Mouse (Mus musculus) hematopoietic multipotent progenitor cell, adult 10-12 weeks (in vitro differentiated cells): ENCODE measurements around the gene Stx18. TPM values are rescaled to one million over a fixed set of nuclear protein-coding genes. Genes with fewer than 3 reads are reported as not detected.

ENCODE experiments used
- polyA plus RNA-seq: library from polyadenylated mRNA; stranded (reverse); fragments of >175 nt; gene quantifications from 2 replicates; pipeline ENCODE4 v1.2.3, GENCODE M21; 2012; ENCODE audit warnings: low replicate concordance

Gene Stx18
- polyA plus RNA-seq: 10.0 and 11.8 TPM in 2 replicates

GRCm38 (mm10) chr5:38038710-38039592, at the start of gene Stx18:
TSS of gene Stx18 (plus strand) at chr5:38038742.

GRCm38 (mm10) chr5:38159634-38160413, 121.3 kb downstream of the Stx18 start, which contains the start of gene Nsg1:
TSS of gene Nsg1 (minus strand) at chr5:38159907.

Other genes starting within 250 kb of the Stx18 start
- gene Msx1, start 214.2 kb upstream of the Stx18 start, polyA plus RNA-seq: 0.22 TPM in 1 of 2 replicates, not detected in the other
- 0.12 TPM in 1 of 2 replicates, not detected in the other for gene Nsg1, start 121.2 kb downstream of the Stx18 start, polyA plus RNA-seq
- gene Zbtb49, start 181.7 kb downstream of the Stx18 start, polyA plus RNA-seq: 9.5 and 16.3 TPM in 2 replicates
- gene Lyar, start 181.7 kb downstream of the Stx18 start, polyA plus RNA-seq: 40.8 and 49.2 TPM in 2 replicates
- gene Tmem128, start 221.4 kb downstream of the Stx18 start, polyA plus RNA-seq: 18.3 and 30.6 TPM in 2 replicates
- not detected in 2 replicates for gene Otop1, start 237.2 kb downstream of the Stx18 start, polyA plus RNA-seq